28 mouse cellular contexts compared by ENCODE assay signal in genomic region chr1:35826575-35827114, GRCm38 (mm10).
A peak's percentile ranks its signal among the peaks of the same experiment; 100 is the strongest.
DNase-seq lines count a peak whose midpoint lies in the region; ATAC-seq and TF ChIP-seq lines count a peak whose summit lies in the region.
"Had no signal": no experiment of that assay in that cellular context is flagged by ENCODE, and none has a peak within 500 bp of the region (broad histone marks: within the 10 kb centered on the region; RNA-seq: fewer than 3 reads in every experiment).

No protein-coding gene starts in this region.

- no peak for TF ChIP-seq RAD21 in CH12.LX (IDR thresholded peaks at IDR 0.05; ENCODE audit: low read depth, low read length)

- no peak for ATAC-seq in midbrain, embryonic 14.5 days (ENCODE audit: low FRiP score, low TSS enrichment)
- no peak for ATAC-seq in monocyte, adult 5-6 weeks (replicated peaks; ENCODE audit: insufficient number of reproducible peaks, low FRiP score, low TSS enrichment, poor library complexity, severe bottlenecking)
- ATAC-seq: forebrain, embryonic 13.5 days; forebrain, postnatal 0 days; hindbrain, postnatal 0 days; inflammation-experienced regulatory T-cells, adult 6 months; Patski had no signal

- TF ChIP-seq CTCF in CH12.LX (conservative IDR thresholded peaks at IDR 0.05 in 1 of 2, IDR thresholded peaks at IDR 0.05 in 1 of 2; ENCODE audit: low read depth in 2 of 2, low read length in 2 of 2): no peak

- peaks cover 30% of the 10 kb centered on the region for H3K4me1 ChIP-seq in midbrain, embryonic 10.5 days
- H3K4me1 ChIP-seq in midbrain, embryonic 14.5 days (ENCODE audit: control insufficient read depth, insufficient read depth, low read length): 0 out of 2 replicates have a peak, but pooled peaks cover 5% of the 10 kb centered on the region
- peaks cover 33 to 63% of the 10 kb centered on the region in 2 experiments for H3K4me1 ChIP-seq in CH12.LX (ENCODE audit: control insufficient read depth in 1 of 2, insufficient read depth in 2 of 2)
- peaks cover 37% of the 10 kb centered on the region for H3K4me1 ChIP-seq in limb, embryonic 10.5 days

- no peaks in the 10 kb centered on the region for H3K36me3 ChIP-seq in midbrain, embryonic 10.5 days
- no peaks in the 10 kb centered on the region for H3K36me3 ChIP-seq in midbrain, embryonic 14.5 days (ENCODE audit: control insufficient read depth, insufficient read depth, low read length)
- no peaks in the 10 kb centered on the region for H3K36me3 ChIP-seq in CH12.LX (replicated peaks in 1 of 2; ENCODE audit: control insufficient read depth in 1 of 2, insufficient read depth in 1 of 2, low read length in 1 of 2)
- H3K36me3 ChIP-seq in limb, embryonic 10.5 days: no peaks in the 10 kb centered on the region
- H3K36me3 ChIP-seq: forebrain, embryonic 10.5 days; G1E; heart, embryonic 10.5 days; heart, embryonic 13.5 days had no signal

- dilution Hi-C loops in CH12.LX (cut with MboI; ENCODE audit: extremely low pct_ligation_motif_present, extremely low pct_unique_long_range_greater_than_20kb, low sequenced_read_pairs): no loop called here

- peak; percentile 30; the same call in 1 of the 2 replicates for TF ChIP-seq POLR2A in CH12.LX (IDR thresholded peaks at IDR 0.05; ENCODE audit: low read depth, low read length)

- no peaks in the 10 kb centered on the region for H3K9me3 ChIP-seq in midbrain, embryonic 10.5 days (replicated peaks)
- no peaks in the 10 kb centered on the region for H3K9me3 ChIP-seq in midbrain, embryonic 14.5 days (ENCODE audit: control insufficient read depth, low read length)
- H3K9me3 ChIP-seq in CH12.LX (replicated peaks; ENCODE audit: low read length): peaks cover 3% of the 10 kb centered on the region
- no peaks in the 10 kb centered on the region for H3K9me3 ChIP-seq in limb, embryonic 10.5 days (replicated peaks)
- H3K9me3 ChIP-seq: forebrain, embryonic 10.5 days; forebrain, embryonic 13.5 days; G1E; heart, embryonic 10.5 days; heart, embryonic 13.5 days had no signal

- no peak overlapping the region for H3K4me2 ChIP-seq in midbrain, embryonic 14.5 days (ENCODE audit: low read length)
- H3K4me2 ChIP-seq in CH12.LX (ENCODE audit: insufficient read depth, low read depth, poor library complexity, severe bottlenecking): peak overlapping the region; percentile 38; the same call in 1 of the 2 replicates
- H3K4me2 ChIP-seq: forebrain, embryonic 13.5 days; heart, embryonic 13.5 days; hindbrain, embryonic 14.5 days had no signal

- TF ChIP-seq EP300 in CH12.LX (IDR thresholded peaks at IDR 0.05; ENCODE audit: low read length): peak; percentile 56

- no peaks in the 10 kb centered on the region for H3K27me3 ChIP-seq in midbrain, embryonic 10.5 days (ENCODE audit: low read depth, poor library complexity, severe bottlenecking)
- no peaks in the 10 kb centered on the region for H3K27me3 ChIP-seq in midbrain, embryonic 14.5 days (ENCODE audit: control insufficient read depth, insufficient read depth, low read length)
- H3K27me3 ChIP-seq in CH12.LX (replicated peaks): no peaks in the 10 kb centered on the region
- H3K27me3 ChIP-seq in limb, embryonic 10.5 days (ENCODE audit: low read depth, poor library complexity, severe bottlenecking): no peaks in the 10 kb centered on the region
- H3K27me3 ChIP-seq: forebrain, embryonic 13.5 days; heart, embryonic 13.5 days; Patski had no signal

- 0 out of 2 replicates have a peak overlapping the region, but pooled peaks have one; percentile 38 for H3K27ac ChIP-seq in midbrain, embryonic 10.5 days (replicated peaks)
- no peak overlapping the region for H3K27ac ChIP-seq in midbrain, embryonic 14.5 days (replicated peaks; ENCODE audit: low read depth, low read length)
- H3K27ac ChIP-seq in CH12.LX (ENCODE audit: insufficient read depth, low read depth): peak overlapping the region; percentile 86
- H3K27ac ChIP-seq in limb, embryonic 10.5 days: no peak overlapping the region
- H3K27ac ChIP-seq: forebrain, embryonic 10.5 days; forebrain, embryonic 13.5 days; heart, adult 2 months; heart, embryonic 10.5 days; heart, embryonic 13.5 days; hindbrain, embryonic 14.5 days; hindbrain, postnatal 0 days had no signal

- no peaks in the 10 kb centered on the region for H3K79me2 ChIP-seq in CH12.LX (replicated peaks; ENCODE audit: control insufficient read depth, extremely low read depth, insufficient read depth, poor library complexity, severe bottlenecking)

- 90% methylated on average over 7 of the region's 7 CpGs for WGBS in midbrain, embryonic 10.5 days
- WGBS in midbrain, embryonic 14.5 days: 79% methylated on average over 7 of the region's 7 CpGs
- WGBS in limb, embryonic 10.5 days: 90% methylated on average over 7 of the region's 7 CpGs

- H3K9ac ChIP-seq in midbrain, embryonic 14.5 days (replicated peaks; ENCODE audit: low read length): no peak overlapping the region
- H3K9ac ChIP-seq in CH12.LX (ENCODE audit: insufficient read depth, low read depth): peak overlapping the region; percentile 37
- H3K9ac ChIP-seq: forebrain, embryonic 13.5 days; forebrain, postnatal 0 days; heart, embryonic 13.5 days; hindbrain, embryonic 14.5 days had no signal

- DNase-seq in midbrain, embryonic 10.5 days (ENCODE audit: low spot score): no peak
- DNase-seq in midbrain, embryonic 14.5 days: no peak
- DNase-seq in A20 (ENCODE audit: low read depth, low spot score) (peak; percentile 66), CH12.LX (ENCODE audit: extremely low read depth) (no peak)
- peak; percentile 20 for DNase-seq in limb, embryonic 10.5 days (ENCODE audit: low spot score)
- no peak for DNase-seq in layer of hippocampus, postnatal 36 days
- DNase-seq: adrenal gland, adult 2 months; adrenal gland, postnatal 14 days; cerebellum, adult 11-12 months; cerebellum, adult 8-10 months; cerebellum, postnatal 10 days; cerebellum, postnatal 36 days; embryo, embryonic 11 days; forebrain, postnatal 0 days; gastrocnemius, postnatal 10 days; heart, postnatal 14 days; heart, postnatal 4 days had no signal

- in situ Hi-C loops in CH12.LX (cut with MboI; ENCODE audit: low pct_ligation_motif_present, low pct_unique_long_range_greater_than_20kb, low sequenced_read_pairs): loop anchor here (25.0 kb wide), 1 partner anchor 436 kb away; the partner anchor contains the start of gene Neurl3

- H3K4me3 ChIP-seq in midbrain, embryonic 10.5 days: no peak overlapping the region
- no peak overlapping the region for H3K4me3 ChIP-seq in midbrain, embryonic 14.5 days (replicated peaks; ENCODE audit: low read depth, low read length)
- no peak overlapping the region for H3K4me3 ChIP-seq in CH12.LX (replicated peaks in 1 of 3; ENCODE audit: low read depth in 2 of 3, low read length in 2 of 3, poor library complexity in 1 of 3)
- H3K4me3 ChIP-seq in limb, embryonic 10.5 days: no peak overlapping the region
- H3K4me3 ChIP-seq: forebrain, embryonic 10.5 days; forebrain, embryonic 13.5 days; heart, adult 2 months; heart, embryonic 10.5 days; heart, embryonic 13.5 days had no signal

TF ChIP-seq in CH12.LX, 34 proteins besides CTCF, POLR2A, EP300 and RAD21:
- TF ChIP-seq RCOR1 (conservative IDR thresholded peaks at IDR 0.05; ENCODE audit: low read depth, low read length): 0 out of 2 replicates have a peak, but pooled peaks have one; percentile 77
- TF ChIP-seq BHLHE40 (IDR thresholded peaks at IDR 0.05; ENCODE audit: low read depth, low read length): 0 out of 2 replicates have a peak, but pooled peaks have one; percentile 31
- TF ChIP-seq MEF2A (IDR thresholded peaks at IDR 0.05; ENCODE audit: borderline replicate concordance, low read depth, low read length): peak; percentile 48; the same call in 1 of the 2 replicates
- 0 out of 2 replicates have a peak, but pooled peaks have one; percentile 17 for TF ChIP-seq NRF1 (IDR thresholded peaks at IDR 0.05; ENCODE audit: low read depth, low read length)
- peak; percentile 19; the same call in 1 of the 2 replicates for TF ChIP-seq CHD2 (IDR thresholded peaks at IDR 0.05; ENCODE audit: low read length)
- TF ChIP-seq TCF12 (IDR thresholded peaks at IDR 0.05; ENCODE audit: low read depth, low read length): 0 out of 2 replicates have a peak, but pooled peaks have one; percentile 47
- no peak for TF ChIP-seq JUN (IDR thresholded peaks at IDR 0.05; ENCODE audit: insufficient read depth, low read depth, low read length)
- peak; percentile 81 for TF ChIP-seq IRF4 (IDR thresholded peaks at IDR 0.05; ENCODE audit: low read depth, low read length)
- TF ChIP-seq MAZ (IDR thresholded peaks at IDR 0.05; ENCODE audit: low read depth, low read length): peak; percentile 85; the same call in 1 of the 2 replicates
- TF ChIP-seq POLR2AphosphoS2 (IDR thresholded peaks at IDR 0.05; ENCODE audit: low read depth, low read length): no peak
- no peak for TF ChIP-seq USF1 (IDR thresholded peaks at IDR 0.05; ENCODE audit: low read depth, low read length)
TF ChIP-seq in CH12.LX: peak in this region for 8.

Comparison
In these comparisons a context has a peak if more than half of its experiments do, and no peak if none do; other contexts are left out.
1. H3K27ac ChIP-seq: peak in midbrain, embryonic 10.5 days (single experiment) and CH12.LX (single experiment); none in midbrain, embryonic 14.5 days (single experiment) and limb, embryonic 10.5 days (single experiment).
2. DNase-seq: peak in A20 (single experiment) and limb, embryonic 10.5 days (single experiment); none in midbrain, embryonic 10.5 days (single experiment), midbrain, embryonic 14.5 days (single experiment), CH12.LX (single experiment) and layer of hippocampus, postnatal 36 days (0 of 2).